Mouse (Mus musculus) WW6 (cell line): Measurements from ENCODE around the gene Twf2.

Experiments used
- DNase-seq: peaks from one replicate; pipeline ENCODE4 v3.0.0-alpha.2; 2013; ENCODE audit warnings: low read depth, low spot score

The Twf2 gene

DNA sequence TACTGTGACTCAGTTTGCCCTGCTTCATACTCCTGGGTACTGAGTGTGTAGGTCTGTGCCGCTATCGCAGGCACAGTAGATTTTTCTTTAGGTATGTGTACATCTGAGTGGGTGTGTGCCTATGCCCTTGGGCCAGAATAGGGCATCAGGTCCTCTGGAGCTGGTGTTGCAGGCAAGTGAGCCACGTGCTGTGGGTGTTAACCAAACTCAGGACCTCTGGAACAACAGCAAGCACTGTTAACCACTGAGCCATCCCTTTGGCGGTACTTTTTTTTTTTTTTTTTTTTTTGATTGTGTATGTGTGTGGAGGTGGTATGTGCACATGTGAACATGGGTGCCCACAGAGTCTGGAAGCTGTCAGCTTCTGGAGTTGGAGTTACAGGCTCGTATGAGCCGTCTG is 25.1 kb upstream of the Twf2 start:
- DNase-seq = no peak

DNA sequence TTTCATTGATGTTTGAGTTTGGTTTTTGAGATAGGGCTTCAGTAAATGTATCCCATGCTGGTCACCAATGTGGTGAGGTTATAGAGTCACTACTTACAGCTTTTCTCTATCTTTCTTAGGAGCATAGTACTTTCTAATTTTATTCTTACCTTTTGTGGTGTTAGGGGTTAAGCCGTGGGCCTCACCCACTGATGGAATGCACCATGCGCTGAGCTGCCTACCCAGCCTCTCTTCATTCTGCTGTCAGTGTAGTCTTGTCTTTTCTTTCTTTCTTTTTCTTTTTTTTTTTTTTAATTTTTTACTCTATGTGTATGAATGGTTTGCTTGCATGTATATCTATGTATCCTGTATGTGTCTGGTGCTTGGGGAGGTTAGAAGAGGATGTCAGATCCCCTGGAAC is 23.5 kb upstream of the Twf2 start:
- no peak for DNase-seq

GRCm38 (mm10) chr9:106179964-106180363 is 22.9 kb upstream of the Twf2 start:
- DNase-seq = no peak

- DNase-seq = no peak
Observed at GRCm38 (mm10) chr9:106182146-106182545, 20.8 kb upstream of the Twf2 start.

DNA sequence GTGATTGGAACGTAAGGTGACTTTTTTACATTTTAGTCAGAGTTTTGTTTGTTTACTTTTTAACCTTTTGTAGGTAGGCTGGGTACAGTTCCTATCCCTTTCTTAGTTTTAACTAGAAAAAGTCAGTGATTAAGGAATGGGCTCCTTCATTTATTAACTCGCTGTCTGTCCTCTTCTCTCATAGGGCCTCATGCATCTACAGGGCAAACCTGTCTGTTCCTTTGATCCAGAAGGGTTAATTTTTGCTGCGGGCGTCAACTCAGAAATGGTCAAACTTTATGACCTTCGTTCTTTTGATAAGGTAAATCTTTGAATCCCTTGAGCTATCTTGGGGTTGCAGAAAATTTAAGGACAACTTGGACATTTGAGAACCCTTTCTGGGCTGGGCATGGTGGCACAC is 18.9 kb upstream of the Twf2 start:
- no peak for DNase-seq

- DNase-seq = no peak
Observed at GRCm38 (mm10) chr9:106191355-106191754, 11.6 kb upstream of the Twf2 start.

DNA sequence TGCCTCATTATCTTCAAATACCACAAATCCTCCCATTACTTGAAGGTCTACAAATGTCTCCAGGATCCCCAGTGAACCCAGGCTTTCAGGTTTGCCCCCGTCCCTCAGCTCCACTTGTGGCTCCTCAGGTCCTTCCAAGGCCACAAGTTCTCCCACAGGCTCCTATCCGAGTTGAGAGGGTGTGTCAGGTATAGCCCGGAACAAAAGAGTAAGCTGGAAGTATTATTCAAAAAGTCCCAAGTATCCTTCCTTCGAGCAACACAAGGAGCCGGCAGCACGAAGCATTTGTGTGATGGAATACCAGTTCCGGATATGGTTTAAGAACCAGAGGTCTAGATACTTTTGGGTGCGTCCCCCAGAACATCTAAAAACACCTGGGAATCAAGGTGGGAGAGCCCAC is 10.9 kb upstream of the Twf2 start:
- no peak for DNase-seq

DNA sequence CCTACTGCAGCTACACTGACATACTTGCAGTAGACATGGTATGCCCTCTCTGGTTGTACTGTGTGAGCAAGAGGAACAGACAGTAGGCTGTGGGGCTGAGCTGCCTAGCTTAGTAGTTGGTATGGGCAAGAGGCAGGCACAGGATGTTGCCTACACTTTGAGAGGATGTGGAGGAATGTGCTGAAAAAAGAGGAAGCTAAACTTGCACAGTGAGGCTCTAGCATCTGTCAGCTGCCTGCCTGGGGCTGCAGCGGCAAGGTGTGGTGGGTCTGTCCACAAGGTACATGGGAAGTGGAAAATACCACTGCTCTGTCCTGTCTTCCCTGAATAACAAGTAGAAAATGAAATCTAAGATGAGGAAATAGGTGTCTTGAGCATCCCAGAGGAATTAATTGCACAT is 9.9 kb upstream of the Twf2 start:
- no peak for DNase-seq

GRCm38 (mm10) chr9:106193930-106194807 is 8.7 kb upstream of the Twf2 start:
- no peak for DNase-seq

- DNase-seq = no peak
Observed at GRCm38 (mm10) chr9:106195693-106196092, 7.2 kb upstream of the Twf2 start.

DNA sequence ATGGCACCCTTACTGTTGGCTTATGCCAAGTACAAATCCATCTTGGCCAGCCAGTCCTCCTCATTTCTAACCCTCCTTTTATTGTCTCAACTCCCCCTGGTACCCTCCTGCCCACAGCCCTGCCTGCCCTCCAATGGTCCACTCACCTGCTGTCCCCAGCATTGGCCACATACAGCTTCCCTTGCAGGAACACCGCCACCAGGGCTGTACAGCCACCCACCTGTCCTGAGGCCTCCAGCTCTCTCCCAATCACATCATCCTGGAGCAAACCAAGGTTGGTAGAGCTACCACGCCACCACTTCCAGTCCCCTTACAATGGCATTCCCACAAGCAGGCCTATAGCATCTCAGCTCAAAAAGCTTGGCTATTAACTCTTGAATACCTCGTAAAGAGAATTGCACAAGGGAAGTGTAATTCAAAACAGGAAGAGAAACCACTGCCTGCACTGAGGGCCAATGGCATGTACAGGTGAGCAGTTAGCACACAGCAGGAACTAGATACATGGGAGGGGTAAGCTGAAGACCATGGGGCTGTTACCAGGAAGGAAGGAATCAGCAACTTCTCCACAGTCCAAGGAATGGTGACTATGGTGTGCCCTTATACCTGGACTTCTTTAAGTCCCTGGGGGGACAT is 5.7 kb upstream of the Twf2 start:
- DNase-seq = no peak

- DNase-seq = no peak
Observed at GRCm38 (mm10) chr9:106197732-106198131, 5.2 kb upstream of the Twf2 start.

DNA sequence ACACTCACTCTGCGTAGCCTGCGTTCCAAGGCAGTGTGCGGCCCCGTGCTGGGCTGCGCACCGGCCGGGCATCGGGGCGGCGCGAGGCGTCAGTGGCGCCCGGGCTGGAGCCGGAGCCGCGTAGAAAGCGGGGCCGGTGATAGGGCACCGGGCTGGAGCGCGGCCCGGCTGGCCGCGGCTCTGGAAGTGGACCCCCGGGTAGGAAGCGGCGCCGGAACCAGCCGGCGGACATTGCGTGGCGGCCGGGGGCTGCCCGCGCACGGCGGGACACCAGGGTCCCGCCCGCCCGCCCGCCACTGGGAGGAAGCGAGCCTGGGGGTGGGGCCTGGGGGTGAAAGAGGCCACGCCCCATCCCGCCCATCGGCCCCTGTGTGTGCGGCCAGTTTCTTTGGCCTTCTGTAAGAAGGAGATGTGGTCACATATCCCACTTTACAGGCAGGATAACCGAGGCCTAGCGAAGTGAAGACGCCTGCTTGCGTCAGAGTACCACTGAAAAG is 3.9 kb upstream of the Twf2 start:
- DNase-seq = no peak

DNA sequence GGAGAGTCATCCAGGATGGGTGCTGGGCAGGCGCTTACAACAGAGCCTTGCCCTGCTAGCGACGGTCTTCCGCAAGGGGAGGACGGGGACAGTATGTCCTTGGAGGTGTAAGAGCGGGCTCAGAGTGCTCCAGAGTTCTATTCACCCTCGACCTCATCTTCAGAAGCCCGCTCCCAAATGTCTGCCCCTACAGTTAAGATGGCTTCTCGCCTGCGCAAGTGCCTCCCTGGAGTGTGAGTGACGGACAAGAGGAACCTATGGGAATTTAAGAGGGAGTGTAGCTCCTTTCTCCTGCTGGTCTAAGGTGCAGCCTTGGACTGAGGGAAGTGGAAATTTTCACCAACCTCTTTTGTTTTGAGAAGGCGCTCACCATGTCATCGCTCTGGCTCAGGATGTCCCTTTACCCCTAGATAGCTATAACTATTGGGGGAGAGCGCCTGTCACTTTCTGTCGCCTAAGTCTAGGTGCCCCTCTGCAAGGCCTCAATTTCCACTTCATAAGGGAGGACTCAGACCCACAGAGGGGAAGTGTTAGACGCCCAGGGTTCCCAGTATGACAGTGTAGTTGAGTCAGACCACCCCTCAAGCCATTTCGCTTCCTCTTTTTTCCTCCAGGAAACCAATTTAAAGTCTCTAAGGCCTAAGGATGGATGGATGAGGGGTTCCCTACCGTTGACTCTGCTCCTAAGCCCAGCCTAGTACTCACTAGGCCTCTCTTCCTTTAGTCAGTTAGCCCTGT is 3.2 kb upstream of the Twf2 start, which contains the start of gene Ppm1m:
Gene Ppm1m, minus strand, starts transcription at position 212 of the 738 bp plus-strand sequence.
- DNase-seq = no peak

GRCm38 (mm10) chr9:106201895-106202294 is 1.0 kb upstream of the Twf2 start:
- DNase-seq = no peak

- DNase-seq = no peak
Observed at GRCm38 (mm10) chr9:106203990-106204851, 1.3 kb downstream of the Twf2 start.

DNA sequence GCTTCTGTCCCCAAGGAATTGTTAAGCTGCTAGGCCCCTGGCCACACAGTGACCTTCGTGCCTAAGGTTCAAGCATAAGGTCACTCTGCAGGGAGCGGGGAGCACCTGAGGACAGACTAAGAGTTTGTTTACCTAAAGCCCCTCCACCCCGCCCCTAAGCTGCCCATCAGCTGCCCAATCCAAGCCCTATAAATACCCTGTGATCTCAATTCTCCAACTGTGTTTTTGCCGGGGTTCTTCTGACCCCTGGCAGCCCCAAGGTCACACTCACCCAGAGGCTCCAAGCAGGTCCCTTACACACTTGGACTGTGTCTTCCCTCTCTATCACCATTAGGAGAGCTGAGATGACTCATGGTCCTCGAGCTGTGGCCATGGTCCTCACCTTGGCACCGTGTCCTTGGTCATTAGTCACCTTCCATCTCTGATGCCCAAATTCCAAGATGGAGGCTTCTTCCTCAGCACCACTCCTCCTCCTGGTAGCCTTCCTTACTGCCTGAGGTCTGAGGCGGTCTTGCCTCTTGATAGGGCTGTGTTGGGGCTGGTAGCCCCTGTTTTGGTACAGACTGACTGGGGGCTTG is 2.9 kb downstream of the Twf2 start:
- DNase-seq = no peak

DNA sequence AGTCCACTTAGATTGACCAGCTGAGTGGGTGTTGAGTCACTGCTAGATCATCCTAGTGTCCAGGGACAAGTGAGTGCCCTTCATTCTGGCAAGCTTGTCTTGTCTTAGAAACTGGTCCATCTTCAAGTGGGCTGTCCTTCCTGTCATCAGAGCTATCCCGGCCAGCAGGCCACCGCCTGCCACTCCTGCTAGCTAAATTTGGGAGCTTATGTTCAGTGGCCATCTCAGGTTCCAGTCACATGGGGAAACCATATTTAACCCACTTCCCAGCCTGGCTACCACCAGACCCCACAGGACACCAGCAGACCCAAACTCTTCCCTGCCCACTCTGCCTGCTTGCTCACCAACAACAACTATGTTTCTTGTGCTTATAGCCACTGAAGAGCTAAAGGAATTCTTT is 3.6 kb downstream of the Twf2 start:
- DNase-seq = no peak

DNA sequence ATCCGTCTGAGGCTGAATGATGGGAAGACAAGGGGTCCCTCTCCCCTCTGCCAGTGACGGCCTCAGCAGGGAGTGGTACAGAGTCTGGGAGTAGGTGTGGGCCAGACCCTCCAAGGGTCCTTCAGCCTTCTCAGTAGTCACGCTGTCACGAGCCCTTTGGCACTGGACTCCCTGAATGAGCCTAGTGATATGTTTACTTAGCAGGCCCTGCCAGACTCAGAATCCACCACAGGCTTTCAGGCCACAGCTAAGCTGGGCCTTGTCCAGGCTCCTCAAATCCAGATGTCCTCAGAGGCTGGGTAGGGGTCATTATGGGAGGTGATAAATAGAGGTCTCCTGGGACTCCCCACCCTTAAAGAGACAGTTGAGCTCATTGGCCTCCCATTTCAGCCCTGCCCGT is 5.3 kb downstream of the Twf2 start:
- no peak for DNase-seq

DNA sequence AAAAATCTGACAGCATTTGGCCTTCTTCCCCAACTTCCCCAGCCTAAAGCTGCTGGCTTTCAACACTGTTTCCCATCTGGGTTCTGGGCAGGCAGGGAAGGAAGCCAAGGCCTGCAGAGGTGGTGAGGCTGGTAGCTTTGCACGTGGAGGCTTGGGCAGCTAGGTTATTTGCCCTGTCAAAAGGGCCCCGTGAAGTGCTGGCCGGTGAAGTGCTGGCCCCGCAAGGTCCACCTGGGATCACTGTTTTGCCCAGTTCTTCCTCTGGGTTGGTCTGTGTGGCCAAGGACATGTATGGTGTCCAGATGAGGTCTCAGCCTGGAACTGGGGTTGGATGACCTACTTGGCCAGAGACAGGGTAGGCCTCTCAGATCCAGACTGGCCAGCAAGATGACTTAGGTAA is 7.0 kb downstream of the Twf2 start:
- DNase-seq = no peak
